Mouse (Mus musculus) right cerebral cortex, postnatal 4 days (tissue): ENCODE data around the gene Rab7.
A peak's percentile ranks its signal among the peaks of the same experiment; 100 is the strongest.
"Not testable (repeated sequence)": the region's sequence is repeated elsewhere in the genome, so short reads cannot be mapped to it uniquely, and the experiment has no call there.

ENCODE experiments used
- DNase-seq: peaks from one replicate; pipeline ENCODE4 v3.0.0-alpha.2; 2022

Rab7 gene

GRCm38 (mm10) chr6:87997706-87998265, 47.3 kb downstream of the Rab7 start:
- peak; percentile 75 for DNase-seq

GRCm38 (mm10) chr6:87996606-87997005, 48.5 kb downstream of the Rab7 start:
- DNase-seq: no peak

GRCm38 (mm10) chr6:87995519-87995918, 49.6 kb downstream of the Rab7 start:
- DNase-seq: no peak

GRCm38 (mm10) chr6:87993790-87994571, 51.1 kb downstream of the Rab7 start:
- DNase-seq: peak; percentile 66

GRCm38 (mm10) chr6:87992733-87993132, 52.3 kb downstream of the Rab7 start:
- DNase-seq: no peak

GRCm38 (mm10) chr6:87991886-87992285, 53.2 kb downstream of the Rab7 start:
- DNase-seq: no peak

- no peak for DNase-seq
Measured at GRCm38 (mm10) chr6:87991216-87991615, 53.9 kb downstream of the Rab7 start.

- DNase-seq: no peak
Measured at GRCm38 (mm10) chr6:87982506-87982905, 62.6 kb downstream of the Rab7 start.

- peak; percentile 93 for DNase-seq
Measured at GRCm38 (mm10) chr6:87981547-87982256, 63.4 kb downstream of the Rab7 start, which contains the start of gene H1fx. H1fx (minus strand) TSS chr6:87981637.

GRCm38 (mm10) chr6:87981030-87981485, 64.0 kb downstream of the Rab7 start:
- peak; percentile 50 for DNase-seq

- peak; percentile 94 for DNase-seq
Measured at GRCm38 (mm10) chr6:87980374-87981029, 64.6 kb downstream of the Rab7 start.

- DNase-seq: no peak
Measured at GRCm38 (mm10) chr6:87979728-87980127, 65.3 kb downstream of the Rab7 start.

GRCm38 (mm10) chr6:87970041-87970440, 75.0 kb downstream of the Rab7 start:
- DNase-seq: no peak

GRCm38 (mm10) chr6:87962457-87962856, 82.6 kb downstream of the Rab7 start:
- DNase-seq: not testable (repeated sequence)
